Mouse (Mus musculus): Measurements from ENCODE around the gene Ctdsp1. TPM values are rescaled to one million over a fixed set of nuclear protein-coding genes. Genes with fewer than 3 reads are reported as not detected.

Ctdsp1 gene
- total RNA-seq, 2 experiments from 2014 or later, result 53.2 to 130 TPM

GRCm38 (mm10) chr1:74395290-74395689 lies 4.0 kb downstream of the Ctdsp1 start:
- ATAC-seq (ENCODE audit: poor library complexity, severe bottlenecking), result no peak

- peak; percentile 34 for ATAC-seq (ENCODE audit: poor library complexity, severe bottlenecking)
These were observed 5.3 kb downstream of the Ctdsp1 start for GRCm38 (mm10) chr1:74396456-74397222.

GRCm38 (mm10) chr1:74397268-74397918 lies 6.1 kb downstream of the Ctdsp1 start:
- ATAC-seq (ENCODE audit: poor library complexity, severe bottlenecking), result peak; percentile 86

- ATAC-seq (ENCODE audit: poor library complexity, severe bottlenecking), result peak; percentile 25
These were observed 6.7 kb downstream of the Ctdsp1 start for GRCm38 (mm10) chr1:74397919-74398451.

- no peak for ATAC-seq (ENCODE audit: poor library complexity, severe bottlenecking)
These were observed 9.2 kb downstream of the Ctdsp1 start for GRCm38 (mm10) chr1:74400531-74400930.

GRCm38 (mm10) chr1:74401015-74401702 lies 9.8 kb downstream of the Ctdsp1 start:
- no peak for ATAC-seq (ENCODE audit: poor library complexity, severe bottlenecking)

GRCm38 (mm10) chr1:74404206-74404605 lies 12.9 kb downstream of the Ctdsp1 start:
- no peak for ATAC-seq (ENCODE audit: poor library complexity, severe bottlenecking)

- peak; percentile 47; the same call in 1 of the 2 replicates for ATAC-seq (ENCODE audit: poor library complexity, severe bottlenecking)
These were observed 17.5 kb downstream of the Ctdsp1 start, which contains the start of gene Vil1 for GRCm38 (mm10) chr1:74408589-74409504. Gene Vil1 (plus strand): TSS chr1:74409376.

GRCm38 (mm10) chr1:74411753-74412325 lies 20.5 kb downstream of the Ctdsp1 start:
- no peak for ATAC-seq (ENCODE audit: poor library complexity, severe bottlenecking)

- ATAC-seq (ENCODE audit: poor library complexity, severe bottlenecking), result no peak
These were observed 21.4 kb downstream of the Ctdsp1 start for GRCm38 (mm10) chr1:74412711-74413110.

GRCm38 (mm10) chr1:74415143-74415542 lies 23.8 kb downstream of the Ctdsp1 start:
- ATAC-seq (ENCODE audit: poor library complexity, severe bottlenecking), result peak; percentile 91

GRCm38 (mm10) chr1:74418747-74419439 lies 27.6 kb downstream of the Ctdsp1 start:
- no peak for ATAC-seq (ENCODE audit: poor library complexity, severe bottlenecking)

GRCm38 (mm10) chr1:74419440-74419794 lies 28.1 kb downstream of the Ctdsp1 start:
- no peak for ATAC-seq (ENCODE audit: poor library complexity, severe bottlenecking)

- no peak for ATAC-seq (ENCODE audit: poor library complexity, severe bottlenecking)
These were observed 31.8 kb downstream of the Ctdsp1 start for GRCm38 (mm10) chr1:74423147-74423546.

GRCm38 (mm10) chr1:74425845-74426244 lies 34.5 kb downstream of the Ctdsp1 start:
- ATAC-seq (ENCODE audit: poor library complexity, severe bottlenecking), result peak; percentile 43; the same call in 1 of the 2 replicates

- no peak for ATAC-seq (ENCODE audit: poor library complexity, severe bottlenecking)
These were observed 41.9 kb downstream of the Ctdsp1 start for GRCm38 (mm10) chr1:74433220-74433619.

- peak; percentile 69 for ATAC-seq (ENCODE audit: poor library complexity, severe bottlenecking)
These were observed 43.3 kb downstream of the Ctdsp1 start for GRCm38 (mm10) chr1:74434596-74434995.

- peak; percentile 89 for ATAC-seq (ENCODE audit: poor library complexity, severe bottlenecking)
These were observed 44.3 kb downstream of the Ctdsp1 start for GRCm38 (mm10) chr1:74435563-74435962.

- ATAC-seq (ENCODE audit: poor library complexity, severe bottlenecking), result no peak
These were observed 46.6 kb downstream of the Ctdsp1 start for GRCm38 (mm10) chr1:74437702-74438427.
